Mouse (Mus musculus): ENCODE results near the gene Olfr514. TPM values are rescaled to one million over a fixed set of nuclear protein-coding genes. Genes with fewer than 3 reads are reported as not detected.
"Not testable (repeated sequence)": the region's sequence is repeated elsewhere in the genome, so short reads cannot be mapped to it uniquely, and the experiment has no call there.

The Olfr514 gene
- total and polyA plus RNA-seq, 3 experiments = not detected

DNA sequence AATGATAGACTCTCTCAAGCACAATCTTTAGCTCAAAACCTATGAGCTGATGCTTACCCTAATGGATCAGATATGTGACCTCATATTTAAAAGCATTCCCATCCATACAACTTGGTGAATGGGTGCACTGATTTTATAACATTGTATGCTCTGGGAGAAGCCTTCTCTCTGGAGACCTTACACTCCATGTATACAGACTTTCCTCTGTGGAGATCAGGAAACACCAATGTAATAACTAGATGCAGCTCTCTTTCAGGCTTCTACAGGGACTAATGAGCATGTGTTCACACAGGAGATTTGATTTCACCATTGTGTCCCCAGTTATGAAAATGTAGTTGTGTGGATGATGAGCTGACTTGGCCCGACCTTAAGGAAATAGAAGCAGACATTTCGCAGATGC lies 24.6 kb upstream of the Olfr514 start, which contains the start of gene Olfr516:
Gene Olfr516 (minus strand): TSS at position 101 of the 400 bp plus-strand sequence.
- dilution Hi-C loops (cut with MboI; ENCODE audit: extremely low pct_ligation_motif_present, extremely low pct_unique_long_range_greater_than_20kb, low sequenced_read_pairs) (no loop called here), in situ Hi-C loops (cut with MboI; ENCODE audit: low pct_ligation_motif_present, low pct_unique_long_range_greater_than_20kb, low sequenced_read_pairs) (no loop called here)
- DNase-seq (ENCODE audit: extremely low read depth) = no peak
- no peak within 1 kb of the TSS for H3K4me3 ChIP-seq (replicated peaks in 1 of 3; ENCODE audit: low read depth in 2 of 3, low read length in 2 of 3, poor library complexity in 1 of 3)
- H3K4me1 ChIP-seq (ENCODE audit: control insufficient read depth in 1 of 2, insufficient read depth in 2 of 2) = no peaks in the 10 kb centered on the region
- peaks cover 13% of the 10 kb centered on the region for H3K27me3 ChIP-seq (replicated peaks)
- H3K9me3 ChIP-seq (replicated peaks; ENCODE audit: low read length) = no peaks in the 10 kb centered on the region
- no peak within 1 kb of the TSS for H3K9ac ChIP-seq (ENCODE audit: insufficient read depth, low read depth)
- H3K36me3 ChIP-seq (replicated peaks in 1 of 2; ENCODE audit: control insufficient read depth in 1 of 2, insufficient read depth in 1 of 2, low read length in 1 of 2) = no peaks in the 10 kb centered on the region
- H3K4me2 ChIP-seq (ENCODE audit: insufficient read depth, low read depth, poor library complexity, severe bottlenecking) = no peak within 1 kb of the TSS
- H3K27ac ChIP-seq (ENCODE audit: insufficient read depth, low read depth) = no peak within 1 kb of the TSS
- TF ChIP-seq SMC3 (IDR thresholded peaks at IDR 0.05; ENCODE audit: low read depth, low read length) = no peak
- no peak for TF ChIP-seq TCF12 (IDR thresholded peaks at IDR 0.05; ENCODE audit: low read depth, low read length)
- TF ChIP-seq ZC3H11A (IDR thresholded peaks at IDR 0.05; ENCODE audit: low read depth, low read length) = no peak
- TF ChIP-seq ELF1 (IDR thresholded peaks at IDR 0.05; ENCODE audit: low read depth, low read length) = no peak
- TF ChIP-seq MXI1 (IDR thresholded peaks at IDR 0.05; ENCODE audit: low read depth, low read length) = no peak
- no peak for TF ChIP-seq PAX5 (IDR thresholded peaks at IDR 0.05; ENCODE audit: low read length)
- TF ChIP-seq HCFC1 (IDR thresholded peaks at IDR 0.05; ENCODE audit: low read depth, low read length) = no peak
- no peak for TF ChIP-seq USF1 (IDR thresholded peaks at IDR 0.05; ENCODE audit: low read depth, low read length)
- no peak for TF ChIP-seq MAZ (IDR thresholded peaks at IDR 0.05; ENCODE audit: low read depth, low read length)
- TF ChIP-seq ETS1 (conservative IDR thresholded peaks at IDR 0.05; ENCODE audit: low read depth, low read length) = no peak
- TF ChIP-seq CTCF (conservative IDR thresholded peaks at IDR 0.05 in 1 of 2, IDR thresholded peaks at IDR 0.05 in 1 of 2; ENCODE audit: low read depth in 2 of 2, low read length in 2 of 2) = no peak
- no peak for TF ChIP-seq IRF4 (IDR thresholded peaks at IDR 0.05; ENCODE audit: low read depth, low read length)
- no peaks in the 10 kb centered on the region for H3K79me2 ChIP-seq (replicated peaks; ENCODE audit: control insufficient read depth, extremely low read depth, insufficient read depth, poor library complexity, severe bottlenecking)

GRCm38 (mm10) chr7:108814593-108815215 lies 11.1 kb downstream of the Olfr514 start:
- H3K27ac ChIP-seq (ENCODE audit: insufficient read depth, low read depth); H3K4me3 ChIP-seq (replicated peaks in 1 of 3; ENCODE audit: low read depth in 2 of 3, low read length in 2 of 3, poor library complexity in 1 of 3); H3K9me3 ChIP-seq (replicated peaks; ENCODE audit: low read length); H3K4me1 ChIP-seq (ENCODE audit: control insufficient read depth in 1 of 2, insufficient read depth in 2 of 2); H3K9ac ChIP-seq (ENCODE audit: insufficient read depth, low read depth); dilution Hi-C loops (cut with MboI; ENCODE audit: extremely low pct_ligation_motif_present, extremely low pct_unique_long_range_greater_than_20kb, low sequenced_read_pairs); H3K4me2 ChIP-seq (ENCODE audit: insufficient read depth, low read depth, poor library complexity, severe bottlenecking); H3K36me3 ChIP-seq (replicated peaks in 1 of 2; ENCODE audit: control insufficient read depth in 1 of 2, insufficient read depth in 1 of 2, low read length in 1 of 2); H3K79me2 ChIP-seq (replicated peaks; ENCODE audit: control insufficient read depth, extremely low read depth, insufficient read depth, poor library complexity, severe bottlenecking): not testable (repeated sequence)
- peaks cover 13% of the 10 kb centered on the region for H3K27me3 ChIP-seq (replicated peaks)
- in situ Hi-C loops (cut with MboI; ENCODE audit: low pct_ligation_motif_present, low pct_unique_long_range_greater_than_20kb, low sequenced_read_pairs) = loop anchor here (10.0 kb wide), 2 partner anchors 120 to 210 kb away; partner anchors contain the start of genes Eif3f and Nlrp10
- TF ChIP-seq CTCF (conservative IDR thresholded peaks at IDR 0.05 in 1 of 2, IDR thresholded peaks at IDR 0.05 in 1 of 2; ENCODE audit: low read depth in 2 of 2, low read length in 2 of 2) (peak; percentile 26 to 66; a peak in 2 of 4 replicates), RAD21 (IDR thresholded peaks at IDR 0.05; ENCODE audit: low read depth, low read length) (peak; percentile 45), SMC3 (IDR thresholded peaks at IDR 0.05; ENCODE audit: low read depth, low read length) (peak; percentile 50)
- DNase-seq (ENCODE audit: extremely low read depth) = peak; percentile 38
